Mouse (Mus musculus) cerebellum, adult 2 months (tissue): ENCODE measurements around the gene Lhcgr.

Source experiments
- CTCF ChIP-seq: fragments of 200-500 bp; IDR thresholded peaks from 2 replicates; pipeline ENCODE4 v1.5.1; 2011; ENCODE audit warnings: low read depth, mild to moderate bottlenecking, control low read depth, low read length, moderate library complexity, borderline replicate concordance; ENCODE audit not compliant: insufficient read depth
- POLR2A ChIP-seq: fragments of 200-500 bp; IDR thresholded peaks from 2 replicates; pipeline ENCODE4 v1.6.1; 2011; ENCODE audit warnings: low read length, control low read depth, borderline replicate concordance; ENCODE audit not compliant: insufficient read depth

GRCm38 (mm10) chr17:88774103-88774526 is 17.7 kb downstream of the Lhcgr start:
- TF ChIP-seq CTCF (no peak), POLR2A (no peak)
